Mouse (Mus musculus) heart, adult 9 months (tissue): ENCODE measurements around the gene Mapk11.

Experiments used
- DNase-seq, 2 experiments: peaks; one replicate each; pipeline ENCODE4 v3.0.0; 2022; ENCODE audit warnings: low spot score in 2 of 2

Gene Mapk11

GRCm38 (mm10) chr15:89173906-89174214 is 24.4 kb upstream of the Mapk11 start:
- DNase-seq: peak; percentile 54 to 64

GRCm38 (mm10) chr15:89173024-89173905 is 23.8 kb upstream of the Mapk11 start:
- DNase-seq: peak in 1 of 2 experiments; percentile 42

GRCm38 (mm10) chr15:89172276-89172935 is 23.0 kb upstream of the Mapk11 start:
- DNase-seq: peak in 1 of 2 experiments; percentile 13

GRCm38 (mm10) chr15:89171526-89172051 is 22.2 kb upstream of the Mapk11 start:
- DNase-seq: peak in 1 of 2 experiments; percentile 14

- peak; percentile 56 to 61 for DNase-seq
Observed at GRCm38 (mm10) chr15:89170102-89170501, 20.7 kb upstream of the Mapk11 start.

GRCm38 (mm10) chr15:89169431-89169830 is 20.0 kb upstream of the Mapk11 start:
- DNase-seq: peak; percentile 81 to 88

- no peak for DNase-seq
Observed at GRCm38 (mm10) chr15:89168922-89169321, 19.5 kb upstream of the Mapk11 start.

- no peak for DNase-seq
Observed at GRCm38 (mm10) chr15:89165478-89165877, 16.1 kb upstream of the Mapk11 start.

GRCm38 (mm10) chr15:89161397-89161796 is 12.0 kb upstream of the Mapk11 start:
- no peak for DNase-seq

- DNase-seq: no peak
Observed at GRCm38 (mm10) chr15:89158516-89158915, 9.1 kb upstream of the Mapk11 start.

- DNase-seq: peak; percentile 69 to 73
Observed at GRCm38 (mm10) chr15:89157954-89158353, 8.5 kb upstream of the Mapk11 start.

GRCm38 (mm10) chr15:89152312-89152711 is 2.9 kb upstream of the Mapk11 start:
- DNase-seq: no peak

GRCm38 (mm10) chr15:89150041-89150390 is 588 bp upstream of the Mapk11 start:
- no peak for DNase-seq

- no peak for DNase-seq
Observed at GRCm38 (mm10) chr15:89148496-89149270, 745 bp downstream of the Mapk11 start.

- no peak for DNase-seq
Observed at GRCm38 (mm10) chr15:89147895-89148294, 1.5 kb downstream of the Mapk11 start.

GRCm38 (mm10) chr15:89147456-89147855 is 2.0 kb downstream of the Mapk11 start:
- no peak for DNase-seq

- DNase-seq: no peak
Observed at GRCm38 (mm10) chr15:89147024-89147423, 2.4 kb downstream of the Mapk11 start.

- no peak for DNase-seq
Observed at GRCm38 (mm10) chr15:89146537-89146936, 2.9 kb downstream of the Mapk11 start.

GRCm38 (mm10) chr15:89145813-89146350 is 3.5 kb downstream of the Mapk11 start:
- no peak for DNase-seq

- no peak for DNase-seq
Observed at GRCm38 (mm10) chr15:89144965-89145364, 4.5 kb downstream of the Mapk11 start.

GRCm38 (mm10) chr15:89143134-89143533 is 6.3 kb downstream of the Mapk11 start:
- no peak for DNase-seq

- DNase-seq: peak; percentile 35 to 75
Observed at GRCm38 (mm10) chr15:89141905-89142304, 7.5 kb downstream of the Mapk11 start.
